Mouse (Mus musculus) cortical plate, adult 2 months (tissue): ENCODE measurements around the gene Hoxa1.

ENCODE experiments used
- CTCF ChIP-seq: fragments of 200-500 bp; IDR thresholded peaks from 2 replicates; pipeline ENCODE4 v1.5.1; 2011; ENCODE audit warnings: mild to moderate bottlenecking, control low read depth, low read length; ENCODE audit not compliant: insufficient read depth; ENCODE audit errors: extremely low read depth
- POLR2A ChIP-seq: fragments of 200-500 bp; IDR thresholded peaks from 2 replicates; pipeline ENCODE4 v1.6.1; 2011; ENCODE audit warnings: mild to moderate bottlenecking, low read length, control low read depth; ENCODE audit not compliant: insufficient read depth; ENCODE audit errors: extremely low read depth

DNA sequence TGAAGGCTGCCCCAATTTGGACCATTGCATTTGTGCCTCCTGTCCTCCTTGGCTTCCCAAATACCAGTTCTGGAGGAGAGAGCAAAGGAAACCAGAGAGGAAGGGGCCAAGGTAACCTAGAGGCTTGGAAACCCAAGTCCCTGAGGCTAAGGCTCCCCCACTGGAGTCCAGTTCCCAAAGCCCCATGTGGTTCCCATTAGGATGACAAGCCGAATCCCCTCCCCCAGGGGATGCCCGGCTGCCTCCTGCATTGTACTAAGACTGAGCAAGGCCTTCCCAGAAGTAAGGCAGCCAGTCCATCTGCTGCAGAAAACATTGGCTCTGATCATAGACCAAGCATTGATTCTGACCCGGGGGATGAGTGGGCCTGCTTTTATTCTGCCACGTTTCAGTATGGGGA lies 13.2 kb upstream of the Hoxa1 start:
- TF ChIP-seq POLR2A (no peak), CTCF (no peak)
